Mouse (Mus musculus) bone marrow, adult 2 months (tissue): ENCODE data around the gene Proca1.

Source experiments
- CTCF ChIP-seq: fragments of 200-500 bp; IDR thresholded peaks from 2 replicates; pipeline ENCODE4 v1.5.1; 2011; ENCODE audit warnings: low read length, control low read depth; ENCODE audit not compliant: control insufficient read depth, insufficient read depth
- POLR2A ChIP-seq: fragments of 200-500 bp; IDR thresholded peaks from 2 replicates; pipeline ENCODE4 v1.6.1; 2011; ENCODE audit warnings: low read depth, mild to moderate bottlenecking, control low read depth, low read length, borderline replicate concordance; ENCODE audit not compliant: control insufficient read depth

DNA sequence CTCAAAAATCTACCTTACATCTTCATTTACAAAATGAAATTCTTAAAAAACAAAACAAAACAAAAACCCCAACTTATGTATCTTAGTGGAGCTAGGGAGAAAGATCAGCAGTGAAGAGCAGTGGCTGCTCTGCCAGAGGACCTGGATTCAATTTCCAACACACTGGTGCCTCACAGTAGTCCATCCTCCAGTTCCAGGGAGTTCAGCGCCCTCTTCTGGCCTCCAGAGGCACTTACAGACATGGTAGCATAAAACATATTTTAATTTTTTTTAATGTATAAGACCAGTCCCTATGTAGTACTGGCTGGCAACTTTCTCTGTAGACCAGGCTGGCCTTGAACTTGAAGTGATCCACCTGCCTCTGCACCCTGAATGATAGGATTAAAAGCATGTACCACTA, 42.0 kb upstream of the Proca1 start:
- peak; percentile 69 for TF ChIP-seq CTCF
- no peak for TF ChIP-seq POLR2A
